Mouse (Mus musculus) thymus, adult 2 months (tissue): Measurements from ENCODE around the gene U2af1l4.

ENCODE experiments used
- CTCF ChIP-seq: fragments of 200-500 bp; IDR thresholded peaks from 2 replicates; pipeline ENCODE4 v1.5.1; 2012; ENCODE audit warnings: mild to moderate bottlenecking, control low read depth, low read length, moderate library complexity, borderline replicate concordance; ENCODE audit not compliant: control insufficient read depth, poor library complexity, insufficient read depth; ENCODE audit errors: extremely low read depth
- POLR2A ChIP-seq: fragments of 200-500 bp; IDR thresholded peaks from 2 replicates; pipeline ENCODE4 v1.6.1; 2012; ENCODE audit warnings: mild to moderate bottlenecking, low read length, control low read depth, moderate library complexity; ENCODE audit not compliant: control insufficient read depth, poor library complexity, insufficient read depth; ENCODE audit errors: extremely low read depth

DNA sequence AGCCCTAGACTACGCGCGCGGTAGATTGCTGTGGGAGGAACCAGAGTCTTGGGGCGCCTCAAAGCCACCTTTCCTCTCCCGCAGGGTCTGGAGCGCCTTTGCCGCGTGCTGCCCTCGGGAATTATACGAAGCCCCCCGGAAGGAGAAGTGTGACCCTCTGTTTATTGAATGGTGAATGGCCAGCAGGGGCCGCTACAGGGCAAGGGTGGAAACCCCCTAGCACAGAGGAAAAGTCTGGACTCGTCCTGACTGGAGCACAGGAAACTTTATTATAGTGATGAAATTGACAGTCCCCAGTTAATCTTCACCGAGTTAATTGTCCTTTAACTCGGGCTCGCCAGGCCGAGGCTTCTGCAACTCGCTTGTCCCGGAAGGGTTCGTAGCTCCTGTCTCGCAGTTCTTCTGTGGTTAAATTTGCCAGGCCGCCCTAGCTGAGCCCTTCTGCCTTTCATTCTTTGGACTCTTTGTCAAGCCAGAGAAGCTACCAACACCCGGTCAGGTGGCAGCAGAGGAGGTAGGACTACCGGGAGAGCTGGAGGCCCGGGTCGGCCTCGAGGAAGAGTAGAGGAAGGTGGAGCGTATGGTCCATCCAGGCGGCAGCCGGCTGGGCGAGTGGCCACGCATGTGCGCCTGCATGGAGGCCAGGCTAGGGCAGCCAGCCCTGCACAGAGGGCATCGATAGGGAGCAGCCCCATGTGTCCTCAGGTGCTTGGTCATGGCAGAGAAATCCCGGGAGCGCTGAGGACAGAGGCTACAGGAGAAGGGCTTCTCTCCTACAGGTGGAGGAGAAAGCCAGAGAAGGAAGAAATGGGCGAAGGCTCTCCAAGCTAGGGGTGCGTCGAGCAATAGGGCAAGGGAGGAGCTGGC is 26.6 kb downstream of the U2af1l4 start:
- peak; percentile 84; the same call in 1 of the 2 replicates for TF ChIP-seq CTCF
- no peak for TF ChIP-seq POLR2A
